Mouse (Mus musculus): ENCODE results near the gene Zbtb7a. TPM values are rescaled to one million over a fixed set of nuclear protein-coding genes. Genes with fewer than 3 reads are reported as not detected.
"Not testable (repeated sequence)": the region's sequence is repeated elsewhere in the genome, so short reads cannot be mapped to it uniquely, and the experiment has no call there.

Gene Zbtb7a
- polyA plus RNA-seq, 1 experiment = 100.0 TPM

DNA sequence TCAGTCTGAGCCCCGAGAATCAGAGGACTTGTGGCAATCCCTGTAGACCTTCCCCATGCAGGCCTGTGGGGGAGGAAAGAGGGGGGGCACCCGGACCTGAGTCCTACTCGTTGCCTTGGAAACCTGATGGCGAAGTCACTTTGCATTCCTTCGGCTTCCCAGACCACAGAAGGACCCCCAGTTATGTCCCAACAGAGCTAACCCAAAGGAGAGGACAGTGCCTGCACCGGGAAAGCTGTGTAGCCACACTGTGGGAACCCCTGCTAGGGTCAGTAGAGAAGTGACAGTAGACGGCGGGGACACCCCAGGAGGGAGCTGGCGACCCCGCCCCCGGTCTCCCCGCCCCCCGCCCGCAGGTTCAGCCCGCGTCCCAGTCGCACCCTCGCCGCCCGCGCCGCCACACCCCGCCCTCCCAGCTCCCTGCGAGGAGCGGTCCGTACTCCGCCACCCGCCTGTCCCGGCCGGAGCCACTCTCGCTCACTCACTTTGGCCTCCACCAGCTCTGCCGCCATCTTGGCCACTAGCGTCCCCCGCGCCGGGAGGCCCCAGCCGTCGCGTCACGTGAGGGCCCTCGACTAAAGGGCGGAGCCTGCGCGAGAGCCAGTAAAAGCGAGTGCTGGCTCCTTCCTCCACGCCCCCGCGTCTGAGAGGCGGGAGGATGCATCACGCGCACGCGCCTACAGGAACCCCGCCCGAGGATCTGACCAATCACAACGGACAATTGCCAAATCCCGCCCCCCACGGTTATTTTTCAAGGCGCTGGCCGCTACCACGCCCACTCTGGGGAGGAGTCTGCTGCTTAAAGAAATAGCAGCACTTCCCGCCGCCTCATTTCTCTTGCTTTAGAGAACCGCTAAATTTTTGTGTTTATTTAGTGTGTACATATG lies 32.4 kb downstream of the Zbtb7a start, which contains the start of gene Pias4:
Gene Pias4, minus strand, starts transcription at position 724 of the 887 bp plus-strand sequence.
- Histone ChIP-seq H3K4me3 (replicated peaks) (peak within 1 kb of the TSS; percentile 97), H3K36me3 (replicated peaks; ENCODE audit: low read length) (peaks cover 30% of the 10 kb centered on the region), H3K9me3 (no peaks in the 10 kb centered on the region), H3K27me3 (replicated peaks) (no peaks in the 10 kb centered on the region), H3K4me1 (peaks cover 60% of the 10 kb centered on the region)
- TF ChIP-seq GATA1 (IDR thresholded peaks at IDR 0.05; ENCODE audit: borderline replicate concordance, low read length) (no peak), FLI1 (IDR thresholded peaks at IDR 0.05; ENCODE audit: low read length) (no peak)

DNA sequence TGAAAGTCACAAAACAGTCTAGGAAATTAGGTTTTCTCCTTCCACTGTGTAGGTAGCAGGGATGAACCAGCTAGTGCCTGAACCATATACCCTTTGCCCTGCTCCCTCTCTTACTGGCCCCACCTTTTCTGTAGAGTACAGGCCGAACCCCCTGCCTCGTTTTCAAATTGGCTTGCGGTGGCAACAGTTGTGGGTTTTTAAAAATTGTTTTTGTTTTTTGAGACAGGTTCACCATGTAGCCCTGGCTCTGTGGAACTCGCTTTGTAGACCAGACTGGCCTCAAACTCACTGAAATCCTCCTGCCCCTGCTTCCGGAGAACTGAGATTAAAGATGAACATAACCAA lies 33.0 kb downstream of the Zbtb7a start:
- peaks cover 60% of the 10 kb centered on the region for H3K4me1 ChIP-seq
- no peaks in the 10 kb centered on the region for H3K27me3 ChIP-seq (replicated peaks)
- peaks cover 26% of the 10 kb centered on the region for H3K36me3 ChIP-seq (replicated peaks; ENCODE audit: low read length)
- no peak for TF ChIP-seq GATA1 (IDR thresholded peaks at IDR 0.05; ENCODE audit: borderline replicate concordance, low read length)
- no peak for TF ChIP-seq FLI1 (IDR thresholded peaks at IDR 0.05; ENCODE audit: low read length)
- H3K4me3 ChIP-seq (replicated peaks) = peak overlapping the region; percentile 97
- H3K9me3 ChIP-seq = no peaks in the 10 kb centered on the region

DNA sequence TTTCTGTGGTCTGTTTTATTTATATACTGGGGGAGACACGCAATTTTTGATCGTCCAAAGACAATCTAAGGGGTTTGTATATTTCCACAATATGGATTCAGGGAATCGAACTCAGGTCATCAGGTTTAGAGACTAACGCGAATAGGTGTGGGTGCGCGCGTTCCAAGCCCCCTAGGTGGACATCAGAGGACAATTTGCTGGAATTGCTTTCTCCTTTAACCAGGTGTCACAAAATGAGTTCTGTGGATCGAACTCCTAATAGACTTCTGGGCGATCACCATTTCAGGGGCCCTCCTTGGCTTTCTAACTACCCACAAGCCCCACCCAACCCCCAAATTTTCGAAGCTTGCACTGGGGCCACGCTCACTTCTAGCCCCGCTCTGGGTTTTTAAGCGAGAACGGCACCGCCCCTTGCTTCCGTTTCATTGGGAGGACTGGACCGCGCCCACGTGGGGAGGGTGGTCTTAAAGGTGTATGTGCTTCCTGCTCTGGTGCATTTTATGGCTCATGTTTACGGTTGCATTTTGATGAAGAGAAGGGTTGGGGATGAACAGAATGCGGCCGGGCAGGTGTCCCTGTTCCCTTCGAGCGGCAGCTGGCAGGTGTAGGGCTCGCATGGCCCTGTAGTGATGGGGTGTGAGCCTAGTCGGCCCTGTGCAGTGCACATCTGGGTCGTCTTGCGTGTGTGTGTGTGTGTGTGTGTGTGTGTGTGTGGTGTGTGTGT lies 33.7 kb downstream of the Zbtb7a start:
- Histone ChIP-seq H3K4me1 (peaks cover 60% of the 10 kb centered on the region), H3K27me3 (replicated peaks) (no peaks in the 10 kb centered on the region), H3K4me3 (replicated peaks) (peak overlapping the region; percentile 97), H3K9me3 (no peaks in the 10 kb centered on the region), H3K36me3 (replicated peaks; ENCODE audit: low read length) (peaks cover 21% of the 10 kb centered on the region)
- no peak for TF ChIP-seq GATA1 (IDR thresholded peaks at IDR 0.05; ENCODE audit: borderline replicate concordance, low read length)
- TF ChIP-seq FLI1 (IDR thresholded peaks at IDR 0.05; ENCODE audit: low read length) = no peak

DNA sequence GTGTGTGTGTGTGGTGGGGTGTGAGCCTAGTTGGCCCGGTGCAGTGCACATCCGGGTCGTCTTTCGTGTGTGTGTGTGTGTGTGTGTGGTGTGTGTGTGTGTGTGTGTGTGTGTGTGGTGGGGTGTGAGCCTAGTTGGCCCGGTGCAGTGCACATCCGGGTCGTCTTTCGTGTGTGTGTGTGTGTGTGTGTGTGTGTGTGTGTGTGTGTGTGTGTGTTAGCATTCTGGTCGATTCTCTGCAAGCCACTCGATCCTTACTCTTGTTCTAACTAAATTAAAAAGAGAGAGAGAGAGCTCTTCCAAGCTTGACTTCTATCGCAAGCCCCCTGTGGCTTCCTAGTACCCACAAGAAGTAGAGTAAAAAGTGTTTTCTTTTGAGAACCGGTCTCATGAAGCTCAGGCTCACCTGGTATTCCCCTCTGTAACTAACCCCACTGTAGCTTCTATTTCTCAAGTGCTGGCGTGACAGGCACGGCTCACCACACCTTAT lies 34.4 kb downstream of the Zbtb7a start:
- H3K27me3 ChIP-seq (replicated peaks) = not testable (repeated sequence)
- Histone ChIP-seq H3K4me1 (peaks cover 60% of the 10 kb centered on the region), H3K4me3 (replicated peaks) (peak overlapping the region; percentile 79)

DNA sequence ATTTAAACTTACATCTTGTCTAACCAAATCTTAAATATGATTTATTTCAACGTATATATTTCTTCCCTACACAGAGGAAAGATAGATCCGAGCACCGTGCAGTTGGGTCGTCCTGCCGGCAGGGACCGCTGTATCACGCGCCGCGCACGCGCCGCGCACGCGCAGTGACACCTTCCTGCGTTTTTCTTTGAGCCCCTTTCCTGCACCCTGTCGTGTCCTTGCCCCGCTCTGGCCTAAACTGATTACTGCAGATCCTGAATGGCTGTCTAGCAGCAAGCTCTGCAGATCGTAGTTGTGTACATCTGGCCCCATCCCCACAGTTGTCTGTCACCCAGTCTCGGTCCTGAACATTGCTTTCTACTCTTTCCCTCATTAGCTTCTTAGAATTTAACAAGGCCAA lies 38.1 kb downstream of the Zbtb7a start:
- H3K4me3 ChIP-seq (replicated peaks) = peak overlapping the region; percentile 90
- H3K36me3 ChIP-seq (replicated peaks; ENCODE audit: low read length) = peaks cover 11% of the 10 kb centered on the region
- H3K27me3 ChIP-seq (replicated peaks) = no peaks in the 10 kb centered on the region
- H3K4me1 ChIP-seq = peaks cover 60% of the 10 kb centered on the region
- TF ChIP-seq GATA1 (IDR thresholded peaks at IDR 0.05; ENCODE audit: borderline replicate concordance, low read length) = no peak
- no peak for TF ChIP-seq FLI1 (IDR thresholded peaks at IDR 0.05; ENCODE audit: low read length)
- no peaks in the 10 kb centered on the region for H3K9me3 ChIP-seq

More for the DNA sequence above, 34.4 kb downstream of the Zbtb7a start:
- H3K36me3 ChIP-seq (replicated peaks; ENCODE audit: low read length) = peaks cover 14% of the 10 kb centered on the region
- H3K9me3 ChIP-seq = not testable (repeated sequence)

DNA sequence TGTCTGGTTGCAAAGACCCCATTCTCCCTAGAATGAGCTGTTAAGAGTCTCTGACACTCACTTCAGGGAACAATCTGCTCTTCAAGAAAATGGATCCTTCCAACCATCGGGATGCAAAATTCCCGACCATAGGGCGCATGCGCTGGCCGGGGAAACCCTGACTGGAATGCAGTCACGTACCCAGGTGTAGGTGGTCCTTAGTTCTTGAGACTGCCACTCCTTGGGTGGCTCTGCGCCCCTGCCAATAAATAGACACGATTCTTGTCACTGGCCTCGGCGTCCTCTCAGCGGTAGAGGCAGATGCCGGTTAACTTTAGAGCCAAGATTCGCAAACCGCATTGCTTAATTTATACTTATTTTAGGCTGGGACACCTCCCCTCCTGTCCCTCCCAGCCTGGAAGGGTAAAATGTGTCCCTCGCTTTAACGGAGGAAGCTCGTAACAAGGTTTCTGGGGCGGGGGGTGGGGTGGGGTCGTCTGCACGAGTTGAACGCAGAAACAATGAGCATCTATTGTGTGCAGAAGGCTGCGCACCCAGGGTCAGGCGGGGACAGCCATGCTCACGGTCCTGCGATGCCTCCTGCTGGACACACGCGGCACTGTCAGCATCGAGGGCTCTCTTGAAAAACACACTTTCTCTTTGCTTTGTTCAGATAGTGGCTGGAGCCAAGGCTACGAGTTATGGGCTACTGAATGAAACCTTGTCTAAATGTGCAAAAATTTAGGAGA lies 39.8 kb downstream of the Zbtb7a start:
- H3K27me3 ChIP-seq (replicated peaks) = no peaks in the 10 kb centered on the region
- H3K4me1 ChIP-seq = peaks cover 65% of the 10 kb centered on the region
- TF ChIP-seq FLI1 (IDR thresholded peaks at IDR 0.05; ENCODE audit: low read length) (no peak), GATA1 (IDR thresholded peaks at IDR 0.05; ENCODE audit: borderline replicate concordance, low read length) (no peak)
- no peaks in the 10 kb centered on the region for H3K9me3 ChIP-seq
- peak overlapping the region; percentile 89 for H3K4me3 ChIP-seq (replicated peaks)
- H3K36me3 ChIP-seq (replicated peaks; ENCODE audit: low read length) = peaks cover 27% of the 10 kb centered on the region

DNA sequence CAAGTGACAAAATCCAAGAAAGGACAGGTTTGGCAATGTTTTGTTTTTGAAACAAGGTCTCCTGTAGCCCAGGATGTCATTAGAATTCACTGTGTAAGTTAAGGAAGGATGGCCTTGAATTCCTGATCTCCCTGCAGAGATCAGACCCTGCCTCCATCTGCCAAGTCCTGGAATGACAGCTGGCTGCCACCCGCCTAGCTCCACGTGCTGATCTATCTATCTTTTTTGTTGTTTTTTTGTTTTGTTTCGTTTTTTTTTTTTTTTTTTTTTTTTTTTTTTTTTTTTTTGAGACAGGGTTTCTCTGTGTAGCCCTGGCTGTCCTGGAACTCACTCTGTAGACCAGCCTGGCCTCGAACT lies 40.3 kb downstream of the Zbtb7a start:
- Histone ChIP-seq H3K4me1 (peaks cover 70% of the 10 kb centered on the region), H3K4me3 (replicated peaks) (peak overlapping the region; percentile 98), H3K36me3 (replicated peaks; ENCODE audit: low read length) (peaks cover 33% of the 10 kb centered on the region)
- H3K9me3 ChIP-seq; H3K27me3 ChIP-seq (replicated peaks): not testable (repeated sequence)

DNA sequence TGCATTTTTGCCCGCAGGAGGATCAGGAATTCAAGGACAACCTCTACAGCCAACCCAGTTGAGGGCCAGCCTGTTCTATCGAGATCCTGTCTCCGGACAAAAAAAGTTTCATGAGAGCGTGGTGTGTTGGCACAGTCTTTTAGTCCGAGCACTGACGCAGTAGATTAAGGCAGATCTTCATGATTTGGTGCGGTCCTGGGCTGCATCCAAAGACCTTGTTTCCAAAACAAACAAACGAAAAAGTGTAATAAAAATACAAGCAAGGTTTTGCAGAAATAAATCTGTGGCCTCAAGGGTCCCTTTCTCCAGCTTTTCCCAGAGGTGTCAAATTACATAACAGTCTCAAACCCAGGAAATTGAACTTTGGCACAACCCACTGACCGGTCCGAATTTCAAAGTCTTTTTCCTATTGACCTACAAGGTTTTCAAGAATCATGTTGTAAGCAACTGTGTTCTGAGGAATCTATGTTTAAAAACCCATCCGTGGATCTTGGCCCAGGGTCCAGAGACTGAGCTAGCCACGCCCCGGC lies 41.0 kb downstream of the Zbtb7a start:
- Histone ChIP-seq H3K4me1 (peaks cover 77% of the 10 kb centered on the region), H3K27me3 (replicated peaks) (no peaks in the 10 kb centered on the region), H3K9me3 (no peaks in the 10 kb centered on the region), H3K4me3 (replicated peaks) (peak overlapping the region; percentile 98), H3K36me3 (replicated peaks; ENCODE audit: low read length) (peaks cover 39% of the 10 kb centered on the region)
- TF ChIP-seq FLI1 (IDR thresholded peaks at IDR 0.05; ENCODE audit: low read length) = no peak
- TF ChIP-seq GATA1 (IDR thresholded peaks at IDR 0.05; ENCODE audit: borderline replicate concordance, low read length) = no peak

DNA sequence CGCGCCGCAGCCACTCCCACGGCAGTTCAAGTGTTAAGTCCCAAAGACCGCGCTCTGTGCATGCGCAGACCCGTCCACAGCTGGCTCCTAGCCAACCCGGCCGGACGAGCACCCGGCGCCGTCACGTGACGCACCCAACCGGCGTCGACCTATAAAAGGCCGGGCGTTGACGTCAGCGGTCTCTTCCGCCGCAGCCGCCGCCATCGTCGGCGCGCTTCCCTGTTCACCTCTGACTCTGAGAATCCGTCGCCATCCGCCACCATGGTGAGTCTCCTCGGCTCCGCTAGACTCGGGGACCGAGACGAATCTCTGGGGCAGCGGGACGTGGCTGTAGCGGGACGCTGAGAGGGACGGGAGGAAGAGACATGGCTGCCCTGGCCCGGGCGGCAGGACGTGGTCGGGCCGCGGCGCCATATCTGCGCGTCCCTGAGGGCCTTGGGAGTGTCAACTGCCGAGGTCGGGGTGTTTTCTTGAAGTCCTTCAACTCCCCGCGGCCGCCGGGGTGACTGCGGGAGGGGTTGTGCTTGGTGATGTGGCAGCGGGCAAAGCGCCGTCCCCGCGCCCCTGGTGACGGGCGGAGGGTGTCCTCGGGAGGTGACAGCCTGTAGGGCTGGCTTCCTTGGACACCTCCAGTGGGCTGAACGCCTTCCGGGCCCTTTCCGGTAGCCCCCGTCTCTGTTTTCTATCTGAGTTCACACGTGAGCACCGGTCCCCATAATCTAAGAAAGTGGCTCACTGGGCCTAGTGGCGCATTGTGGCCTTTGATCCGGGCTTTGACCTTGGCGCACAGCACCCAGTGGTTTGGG lies 41.6 kb downstream of the Zbtb7a start, which contains the start of gene Eef2:
Gene Eef2, plus strand, starts transcription at position 166 of the 806 bp plus-strand sequence.
- Histone ChIP-seq H3K9me3 (no peaks in the 10 kb centered on the region), H3K36me3 (replicated peaks; ENCODE audit: low read length) (peaks cover 45% of the 10 kb centered on the region), H3K27me3 (replicated peaks) (no peaks in the 10 kb centered on the region), H3K4me1 (peaks cover 83% of the 10 kb centered on the region), H3K4me3 (replicated peaks) (peak within 1 kb of the TSS; percentile 98)
- TF ChIP-seq GATA1 (IDR thresholded peaks at IDR 0.05; ENCODE audit: borderline replicate concordance, low read length) = no peak
- no peak for TF ChIP-seq FLI1 (IDR thresholded peaks at IDR 0.05; ENCODE audit: low read length)

Measured in megakaryocyte, embryonic 14.5 days (primary cell).